Comparison of ENCODE assay signal across 14 mouse cellular contexts in genomic region chr1:84513201-84513600, GRCm38 (mm10).
DNase-seq lines count a peak whose midpoint lies in the region.
"Had no signal": no experiment of that assay in that cellular context is flagged by ENCODE, and none has a peak within 500 bp of the region (broad histone marks: within the 10 kb centered on the region; RNA-seq: fewer than 3 reads in every experiment).

No protein-coding gene starts in this region.

- peak; percentile 80 to 81 for DNase-seq in adrenal gland, adult (ENCODE audit: inconsistent age in 2 of 2, low spot score in 1 of 2)
- no peak for DNase-seq in adrenal gland, postnatal 4 days (ENCODE audit: low spot score in 2 of 2)
- DNase-seq in ZHBTc4 (ENCODE audit: low read depth, low spot score) = peak; percentile 16
- DNase-seq in adrenal gland, postnatal 14 days = peak; percentile 40
- no peak for DNase-seq in right cerebral cortex, adult 18-20 months
- no peak for DNase-seq in embryo, embryonic 11 days
- no peak for DNase-seq in frontal cortex, adult 2 months (ENCODE audit: extremely low spot score in 1 of 2, low spot score in 1 of 2)
- DNase-seq: cerebellum, adult 11 months; cerebellum, adult 8-10 months; cerebellum, postnatal 14 days; gastrocnemius, postnatal 25 days; heart, adult 18-20 months; heart, postnatal 14 days; kidney, adult 2 months had no signal

Comparison
In these comparisons a context has a peak if more than half of its experiments do, and no peak if none do; other contexts are left out.
1. DNase-seq: peak in adrenal gland, adult (2 of 2), ZHBTc4 (single experiment) and adrenal gland, postnatal 14 days (single experiment); none in adrenal gland, postnatal 4 days (0 of 2), right cerebral cortex, adult 18-20 months (single experiment), embryo, embryonic 11 days (single experiment) and frontal cortex, adult 2 months (0 of 2).